Mouse (Mus musculus): ENCODE data around the gene Tead1. TPM values are rescaled to one million over a fixed set of nuclear protein-coding genes. Genes with fewer than 3 reads are reported as not detected.

Gene Tead1
- polyA plus RNA-seq, 1 experiment from 2014 or later = 6.0 TPM

- Histone ChIP-seq H3K27ac (ENCODE audit: low read depth, low read length) (peak overlapping the region; percentile 58), H3K4me2 (ENCODE audit: low read length) (no peak overlapping the region), H3K36me3 (ENCODE audit: control insufficient read depth, insufficient read depth, low read length) (no peaks in the 10 kb centered on the region), H3K9me3 (replicated peaks; ENCODE audit: control insufficient read depth, low read length) (no peaks in the 10 kb centered on the region), H3K4me1 (ENCODE audit: control insufficient read depth, insufficient read depth, low read length) (peaks cover 34% of the 10 kb centered on the region), H3K4me3 (ENCODE audit: low read depth, low read length) (no peak overlapping the region), H3K9ac (ENCODE audit: low read length) (no peak overlapping the region; the same call in 1 of the 2 replicates), H3K27me3 (replicated peaks; ENCODE audit: control insufficient read depth, insufficient read depth, low read length) (no peaks in the 10 kb centered on the region)
- ATAC-seq (peak; percentile 60), DNase-seq (ENCODE audit: low spot score) (peak; percentile 82)
- 6% methylated on average over 7 of the region's 7 CpGs for WGBS
Measured at GRCm38 (mm10) chr7:112786556-112787225, 107.6 kb downstream of the Tead1 start.

DNA sequence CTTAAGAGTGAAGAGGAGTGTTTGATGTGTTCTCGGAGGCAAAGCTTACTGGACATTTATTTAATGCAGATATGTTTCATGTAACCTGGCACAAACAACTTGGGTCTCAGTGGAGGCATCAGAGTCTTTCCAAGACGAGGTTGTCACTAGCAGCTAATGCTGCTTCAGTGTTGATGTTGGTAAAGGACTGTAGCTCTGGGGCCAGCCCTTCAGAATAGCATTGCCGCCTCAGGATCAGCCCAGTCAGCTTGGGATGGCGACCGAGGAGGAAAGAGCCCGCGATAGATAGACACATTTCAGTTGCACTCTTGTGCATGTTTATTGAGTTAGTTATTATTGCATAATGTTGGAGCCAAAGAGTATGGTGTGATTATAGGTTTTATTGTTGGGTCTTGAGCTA, 108.2 kb downstream of the Tead1 start:
- H3K9me3 ChIP-seq (replicated peaks; ENCODE audit: control insufficient read depth, low read length) = no peaks in the 10 kb centered on the region
- DNase-seq (ENCODE audit: low spot score) (peak; percentile 28), ATAC-seq (0 out of 2 replicates have a peak, but pooled peaks have one; percentile 14)
- H3K27me3 ChIP-seq (replicated peaks; ENCODE audit: control insufficient read depth, insufficient read depth, low read length) = no peaks in the 10 kb centered on the region
- no peak overlapping the region for H3K4me3 ChIP-seq (ENCODE audit: low read depth, low read length)
- H3K27ac ChIP-seq (ENCODE audit: low read depth, low read length) = peak overlapping the region; percentile 58; the same call in 1 of the 2 replicates
- H3K4me1 ChIP-seq (ENCODE audit: control insufficient read depth, insufficient read depth, low read length) = peaks cover 34% of the 10 kb centered on the region
- WGBS = 40% methylated on average over 7 of the region's 7 CpGs
- no peak overlapping the region; the same call in 1 of the 2 replicates for H3K9ac ChIP-seq (ENCODE audit: low read length)
- no peaks in the 10 kb centered on the region for H3K36me3 ChIP-seq (ENCODE audit: control insufficient read depth, insufficient read depth, low read length)
- no peak overlapping the region for H3K4me2 ChIP-seq (ENCODE audit: low read length)

GRCm38 (mm10) chr7:112788321-112788751, 109.2 kb downstream of the Tead1 start:
- Histone ChIP-seq H3K27me3 (replicated peaks; ENCODE audit: control insufficient read depth, insufficient read depth, low read length) (no peaks in the 10 kb centered on the region), H3K9me3 (replicated peaks; ENCODE audit: control insufficient read depth, low read length) (no peaks in the 10 kb centered on the region), H3K27ac (ENCODE audit: low read depth, low read length) (peak overlapping the region; percentile 53; the same call in 1 of the 2 replicates), H3K36me3 (ENCODE audit: control insufficient read depth, insufficient read depth, low read length) (no peaks in the 10 kb centered on the region), H3K9ac (ENCODE audit: low read length) (peak overlapping the region; percentile 14; the same call in 1 of the 2 replicates), H3K4me2 (ENCODE audit: low read length) (0 out of 2 replicates have a peak overlapping the region, but pooled peaks have one; percentile 13), H3K4me3 (ENCODE audit: low read depth, low read length) (no peak overlapping the region), H3K4me1 (ENCODE audit: control insufficient read depth, insufficient read depth, low read length) (peaks cover 34% of the 10 kb centered on the region)
- 14% methylated on average over 7 of the region's 7 CpGs for WGBS
- peak; percentile 72 for ATAC-seq
- peak; percentile 88 for DNase-seq (ENCODE audit: low spot score)

DNA sequence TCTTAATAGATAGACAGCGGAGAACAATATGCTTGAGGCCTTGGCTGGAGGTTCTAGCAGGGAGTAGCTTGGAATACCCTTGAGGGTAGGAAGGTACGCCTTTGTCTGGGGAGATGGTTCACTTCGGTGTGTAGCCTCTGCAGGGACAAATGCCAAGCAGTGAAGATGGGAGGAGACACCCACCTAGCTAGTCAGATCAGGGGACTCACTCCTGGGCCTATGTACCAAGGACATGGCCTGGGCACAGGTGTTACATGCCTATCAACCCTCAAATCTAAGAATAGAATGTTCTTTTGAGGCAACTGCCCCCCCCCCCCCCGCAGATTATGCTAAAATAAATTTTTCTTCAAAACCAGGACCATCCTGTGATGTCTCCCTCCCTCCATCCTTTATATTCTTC, 110.6 kb downstream of the Tead1 start:
- WGBS = 85% methylated on average over 4 of the region's 4 CpGs
- no peak for ATAC-seq
- no peak overlapping the region for H3K27ac ChIP-seq (ENCODE audit: low read depth, low read length)

GRCm38 (mm10) chr7:112790334-112790733, 111.2 kb downstream of the Tead1 start:
- H3K9ac ChIP-seq (ENCODE audit: low read length) = no peak overlapping the region
- H3K9me3 ChIP-seq (replicated peaks; ENCODE audit: control insufficient read depth, low read length) = no peaks in the 10 kb centered on the region
- no peak for DNase-seq (ENCODE audit: low spot score)
- H3K36me3 ChIP-seq (ENCODE audit: control insufficient read depth, insufficient read depth, low read length) = no peaks in the 10 kb centered on the region
- no peak for ATAC-seq
- peaks cover 46% of the 10 kb centered on the region for H3K4me1 ChIP-seq (ENCODE audit: control insufficient read depth, insufficient read depth, low read length)
- no peak overlapping the region for H3K4me2 ChIP-seq (ENCODE audit: low read length)
- H3K4me3 ChIP-seq (ENCODE audit: low read depth, low read length) = no peak overlapping the region
- 78% methylated on average over 2 of the region's 2 CpGs for WGBS
- H3K27me3 ChIP-seq (replicated peaks; ENCODE audit: control insufficient read depth, insufficient read depth, low read length) = no peaks in the 10 kb centered on the region
- H3K27ac ChIP-seq (ENCODE audit: low read depth, low read length) = no peak overlapping the region

More for the DNA sequence above, 110.6 kb downstream of the Tead1 start:
- no peaks in the 10 kb centered on the region for H3K9me3 ChIP-seq (replicated peaks; ENCODE audit: control insufficient read depth, low read length)
- H3K4me2 ChIP-seq (ENCODE audit: low read length) = no peak overlapping the region
- no peak for DNase-seq (ENCODE audit: low spot score)
- H3K9ac ChIP-seq (ENCODE audit: low read length) = no peak overlapping the region
- no peak overlapping the region for H3K4me3 ChIP-seq (ENCODE audit: low read depth, low read length)
- H3K36me3 ChIP-seq (ENCODE audit: control insufficient read depth, insufficient read depth, low read length) = no peaks in the 10 kb centered on the region
- H3K4me1 ChIP-seq (ENCODE audit: control insufficient read depth, insufficient read depth, low read length) = peaks cover 45% of the 10 kb centered on the region
- H3K27me3 ChIP-seq (replicated peaks; ENCODE audit: control insufficient read depth, insufficient read depth, low read length) = no peaks in the 10 kb centered on the region

DNA sequence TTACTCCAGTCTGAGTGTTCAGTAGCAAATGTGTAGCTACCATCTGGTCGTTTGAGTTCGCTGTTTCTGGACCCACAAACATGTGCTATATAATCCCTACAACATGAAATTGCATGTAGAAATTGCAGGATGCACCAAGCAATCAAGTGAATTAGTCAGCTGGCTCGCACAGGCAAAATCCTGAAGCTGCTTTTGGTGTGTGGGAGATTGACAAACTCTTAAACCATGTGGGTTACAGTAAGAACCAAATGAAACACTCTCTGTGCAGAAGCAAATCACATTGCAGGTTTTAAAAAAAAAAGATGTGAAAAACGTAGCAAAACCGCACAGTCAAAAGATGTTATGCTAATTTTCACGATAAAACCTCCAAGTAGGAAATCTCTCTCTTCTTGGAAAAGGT, 113.6 kb downstream of the Tead1 start:
- H3K4me1 ChIP-seq (ENCODE audit: control insufficient read depth, insufficient read depth, low read length) = peaks cover 28% of the 10 kb centered on the region
- no peak overlapping the region for H3K27ac ChIP-seq (ENCODE audit: low read depth, low read length)
- H3K36me3 ChIP-seq (ENCODE audit: control insufficient read depth, insufficient read depth, low read length) = no peaks in the 10 kb centered on the region
- no peaks in the 10 kb centered on the region for H3K27me3 ChIP-seq (replicated peaks; ENCODE audit: control insufficient read depth, insufficient read depth, low read length)
- DNase-seq (ENCODE audit: low spot score) (no peak), ATAC-seq (no peak)
- no peak overlapping the region for H3K9ac ChIP-seq (ENCODE audit: low read length)
- no peak overlapping the region for H3K4me3 ChIP-seq (ENCODE audit: low read depth, low read length)
- H3K9me3 ChIP-seq (replicated peaks; ENCODE audit: control insufficient read depth, low read length) = no peaks in the 10 kb centered on the region
- no peak overlapping the region for H3K4me2 ChIP-seq (ENCODE audit: low read length)
- WGBS = 88% methylated on average over 6 of the region's 6 CpGs

- no peaks in the 10 kb centered on the region for H3K9me3 ChIP-seq (replicated peaks; ENCODE audit: control insufficient read depth, low read length)
- H3K4me1 ChIP-seq (ENCODE audit: control insufficient read depth, insufficient read depth, low read length) = peaks cover 16% of the 10 kb centered on the region
- H3K9ac ChIP-seq (ENCODE audit: low read length) = no peak overlapping the region
- no peaks in the 10 kb centered on the region for H3K36me3 ChIP-seq (ENCODE audit: control insufficient read depth, insufficient read depth, low read length)
- no peak for DNase-seq (ENCODE audit: low spot score)
- H3K27ac ChIP-seq (ENCODE audit: low read depth, low read length) = peak overlapping the region; percentile 21; the same call in 1 of the 2 replicates
- 47% methylated on average over 7 of the region's 7 CpGs for WGBS
- ATAC-seq = peak; percentile 15; the same call in 1 of the 2 replicates
- H3K4me2 ChIP-seq (ENCODE audit: low read length) = no peak overlapping the region
- no peak overlapping the region for H3K4me3 ChIP-seq (ENCODE audit: low read depth, low read length)
- H3K27me3 ChIP-seq (replicated peaks; ENCODE audit: control insufficient read depth, insufficient read depth, low read length) = no peaks in the 10 kb centered on the region
Measured at GRCm38 (mm10) chr7:112793903-112794302, 114.8 kb downstream of the Tead1 start.

DNA sequence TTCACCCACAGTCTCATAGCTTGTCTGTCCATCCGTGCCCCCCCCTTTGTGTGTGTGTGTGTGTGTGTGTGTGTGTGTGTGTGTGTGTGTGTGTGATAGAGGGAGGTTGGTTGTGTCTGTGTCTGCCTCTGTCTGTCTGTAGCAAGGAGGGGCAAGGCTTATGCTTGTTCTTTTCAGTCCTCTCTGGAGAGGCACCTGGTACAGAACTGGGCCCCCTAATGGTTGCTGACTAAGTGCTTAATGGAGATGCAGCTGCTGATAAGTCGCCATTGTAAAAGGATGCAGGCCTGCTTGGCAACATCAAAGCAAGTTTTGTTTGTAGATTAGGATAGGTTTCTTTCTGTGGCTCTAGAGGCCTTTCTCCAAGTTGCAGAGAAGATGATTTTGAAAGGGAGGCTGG, 115.4 kb downstream of the Tead1 start:
- H3K27me3 ChIP-seq (replicated peaks; ENCODE audit: control insufficient read depth, insufficient read depth, low read length) = no peaks in the 10 kb centered on the region
- H3K9me3 ChIP-seq (replicated peaks; ENCODE audit: control insufficient read depth, low read length) = no peaks in the 10 kb centered on the region
- H3K27ac ChIP-seq (ENCODE audit: low read depth, low read length) = peak overlapping the region; percentile 21; the same call in 1 of the 2 replicates
- H3K4me3 ChIP-seq (ENCODE audit: low read depth, low read length) = no peak overlapping the region
- no peak overlapping the region for H3K4me2 ChIP-seq (ENCODE audit: low read length)
- ATAC-seq (peak; percentile 65), DNase-seq (ENCODE audit: low spot score) (peak; percentile 34)
- no peak overlapping the region for H3K9ac ChIP-seq (ENCODE audit: low read length)
- H3K36me3 ChIP-seq (ENCODE audit: control insufficient read depth, insufficient read depth, low read length) = no peaks in the 10 kb centered on the region
- 11% methylated on average over 2 of the region's 2 CpGs for WGBS
- H3K4me1 ChIP-seq (ENCODE audit: control insufficient read depth, insufficient read depth, low read length) = peaks cover 12% of the 10 kb centered on the region

Measured in forebrain, embryonic 14.5 days (tissue).